Mouse (Mus musculus) A20 (cell line): ENCODE measurements around the gene Olfr33.
A peak's percentile ranks its signal among the peaks of the same experiment; 100 is the strongest.

Source experiments
- DNase-seq: peaks from one replicate; pipeline ENCODE4 v3.0.0-alpha.2; 2011; ENCODE audit warnings: low read depth, low spot score

Gene Olfr33

DNA sequence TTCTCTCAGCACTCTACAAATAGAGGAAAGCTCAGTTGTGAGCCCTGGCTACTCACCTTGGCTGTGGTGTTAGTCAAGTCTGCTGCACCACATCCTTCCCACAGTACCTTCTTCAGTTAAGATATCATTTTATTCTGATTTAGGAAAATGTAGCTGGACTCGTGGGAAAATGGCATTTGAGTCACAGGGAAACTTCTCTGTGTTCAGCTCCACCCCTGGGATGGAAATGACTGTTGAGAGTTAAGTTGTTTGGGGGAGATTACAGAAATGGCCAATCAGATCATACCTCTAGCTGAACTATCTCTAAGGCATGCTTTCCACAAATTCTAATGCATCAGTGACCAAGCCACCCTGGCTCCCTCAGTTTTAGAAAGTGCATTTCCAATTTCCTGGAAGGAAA is at the start of gene Olfr33:
TSS of gene Olfr33 (minus strand) at position 101 of the 400 bp plus-strand sequence.
- DNase-seq = no peak

DNA sequence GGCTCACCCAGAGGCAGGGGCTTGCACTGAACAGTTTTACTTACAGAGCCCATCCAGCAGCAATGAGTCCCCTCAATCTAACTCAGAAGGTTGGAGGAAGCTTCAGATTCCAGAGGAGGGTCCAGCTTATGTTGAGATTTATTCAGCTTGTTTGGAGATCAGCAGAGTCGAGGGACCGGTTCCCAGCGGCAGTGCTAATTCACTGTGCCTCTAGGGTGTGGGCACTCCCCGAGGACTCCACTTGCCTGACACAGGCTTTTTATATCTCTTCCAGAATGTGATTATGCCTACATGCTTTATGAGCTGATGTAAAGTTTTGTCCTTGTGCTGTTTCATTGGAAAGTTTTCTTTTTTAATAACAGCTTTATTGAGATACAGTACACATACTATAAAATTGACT is 40.4 kb upstream of the Olfr33 start, which contains the start of the genes Olfr560 and Olfr78:
TSS of gene Olfr560 (minus strand) at position 101 of the 400 bp plus-strand sequence.
TSS of gene Olfr78 (minus strand) at position 206 of the 400 bp plus-strand sequence.
- no peak for DNase-seq

DNA sequence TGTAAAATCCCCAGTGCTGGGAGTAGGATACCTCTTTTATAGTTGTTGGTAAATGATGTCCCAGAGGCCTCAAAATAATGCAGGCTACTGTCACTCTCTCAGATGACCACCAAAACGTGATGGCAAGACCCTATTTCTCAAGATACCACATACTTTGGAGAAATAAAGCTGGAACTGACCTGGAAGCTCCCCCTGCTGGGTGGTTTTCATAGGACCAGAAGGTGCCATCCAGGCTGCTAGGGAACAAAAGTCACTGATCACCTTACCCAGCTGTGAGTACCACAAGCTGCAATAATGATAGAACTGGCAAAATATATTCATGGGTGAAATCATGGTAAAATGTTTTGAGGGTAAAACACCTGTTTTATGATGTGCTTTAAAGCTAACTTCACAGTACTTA is 33.2 kb upstream of the Olfr33 start:
- peak; percentile 6 for DNase-seq

DNA sequence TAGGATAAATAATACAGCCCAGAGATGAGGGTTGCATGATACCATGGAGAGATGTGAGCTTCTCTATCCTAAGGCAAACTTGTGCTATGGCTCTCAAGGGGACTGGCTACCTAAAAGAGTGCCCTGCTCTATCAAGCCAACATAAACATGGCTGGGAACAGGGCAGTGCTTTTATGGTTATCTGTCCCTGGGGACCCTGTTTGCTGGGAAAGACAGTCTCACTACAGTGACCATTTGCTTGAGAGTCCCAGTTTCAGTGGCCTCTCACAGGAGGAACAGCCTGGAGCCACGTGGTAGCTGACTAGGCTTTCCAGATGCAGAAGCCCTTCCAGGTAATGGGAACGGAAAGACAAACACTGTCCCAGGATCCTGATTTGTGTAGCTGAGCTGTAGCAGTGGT is 18.8 kb upstream of the Olfr33 start:
- DNase-seq = no peak

DNA sequence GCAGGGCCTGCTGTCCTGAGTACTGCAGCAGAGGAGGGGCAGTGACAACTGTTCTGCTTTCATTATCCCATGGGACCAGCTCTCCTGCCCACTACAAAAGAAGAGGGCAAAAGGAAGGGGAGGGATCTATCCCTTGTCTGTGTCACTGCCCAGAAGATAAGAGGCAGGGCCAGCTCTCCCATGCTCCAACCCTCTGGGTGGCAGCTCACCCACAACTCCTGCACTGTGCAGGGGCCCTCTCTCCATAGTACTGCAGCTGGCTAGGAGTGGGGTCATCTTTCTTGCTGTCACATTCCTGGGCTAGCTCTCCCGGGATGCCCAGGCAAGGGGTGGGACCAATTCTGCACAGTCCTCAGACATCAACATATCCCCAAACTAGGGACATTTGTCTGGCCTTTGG is 14.9 kb upstream of the Olfr33 start:
- DNase-seq = no peak

DNA sequence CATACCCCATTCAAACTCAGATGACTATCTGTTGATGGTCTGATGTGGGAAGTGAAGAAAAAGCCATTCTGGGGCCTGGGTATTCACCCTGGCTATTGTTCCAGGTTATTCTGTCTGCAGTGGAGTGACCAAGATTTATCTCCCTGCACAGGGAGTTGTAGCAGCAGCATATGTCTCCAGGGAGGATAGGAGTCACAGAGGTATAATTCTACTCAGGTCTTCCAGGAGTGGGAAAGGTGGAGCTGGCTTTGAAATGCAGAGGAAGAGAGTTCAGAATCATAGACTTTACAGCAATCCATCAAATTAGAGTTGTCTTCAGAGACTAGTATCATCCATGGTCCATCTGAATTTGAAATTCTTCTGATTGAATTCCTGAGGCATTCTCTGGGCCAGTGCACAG is 8.5 kb upstream of the Olfr33 start, which contains the start of gene Olfr559:
TSS of gene Olfr559 (minus strand) at position 101 of the 400 bp plus-strand sequence.
- DNase-seq = no peak

DNA sequence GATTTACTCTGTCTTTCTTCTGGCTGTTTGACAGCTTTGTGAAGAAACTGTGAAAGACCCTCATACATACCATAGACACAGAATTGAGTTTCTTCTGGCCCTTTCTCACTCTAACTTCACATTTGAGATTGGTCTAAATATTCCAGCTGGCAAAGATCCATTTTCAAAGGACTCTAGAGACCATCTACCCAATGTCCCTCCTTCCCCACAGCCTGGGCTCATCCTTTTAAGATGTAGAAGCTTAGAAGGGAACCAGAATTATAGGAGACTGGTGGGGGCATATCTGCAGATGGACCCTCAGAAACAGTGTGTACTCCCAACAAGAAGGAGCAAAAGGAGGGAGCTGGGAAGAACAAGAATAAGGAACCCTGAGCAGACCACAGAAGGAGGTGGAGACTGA is 17.0 kb downstream of the Olfr33 start, which contains the start of gene Olfr558:
TSS of gene Olfr558 (plus strand) at position 301 of the 400 bp plus-strand sequence.
- DNase-seq = no peak

DNA sequence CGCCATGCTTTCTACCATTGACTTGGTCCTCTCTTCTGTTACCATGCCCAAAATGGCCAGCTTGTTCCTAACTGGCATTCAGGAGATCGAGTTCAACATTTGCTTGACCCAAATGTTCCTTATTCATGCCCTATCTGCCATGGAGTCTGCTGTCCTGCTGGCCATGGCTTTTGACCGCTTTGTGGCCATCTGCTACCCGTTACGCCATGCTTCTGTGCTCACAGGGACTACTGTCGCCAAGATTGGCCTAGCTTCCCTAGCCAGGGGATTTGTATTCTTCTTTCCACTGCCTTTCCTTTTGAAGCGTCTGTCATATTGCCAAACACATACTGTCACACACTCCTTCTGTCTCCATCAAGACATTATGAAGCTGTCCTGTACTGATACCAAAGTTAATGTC is 20.4 kb downstream of the Olfr33 start:
- DNase-seq = no peak

DNA sequence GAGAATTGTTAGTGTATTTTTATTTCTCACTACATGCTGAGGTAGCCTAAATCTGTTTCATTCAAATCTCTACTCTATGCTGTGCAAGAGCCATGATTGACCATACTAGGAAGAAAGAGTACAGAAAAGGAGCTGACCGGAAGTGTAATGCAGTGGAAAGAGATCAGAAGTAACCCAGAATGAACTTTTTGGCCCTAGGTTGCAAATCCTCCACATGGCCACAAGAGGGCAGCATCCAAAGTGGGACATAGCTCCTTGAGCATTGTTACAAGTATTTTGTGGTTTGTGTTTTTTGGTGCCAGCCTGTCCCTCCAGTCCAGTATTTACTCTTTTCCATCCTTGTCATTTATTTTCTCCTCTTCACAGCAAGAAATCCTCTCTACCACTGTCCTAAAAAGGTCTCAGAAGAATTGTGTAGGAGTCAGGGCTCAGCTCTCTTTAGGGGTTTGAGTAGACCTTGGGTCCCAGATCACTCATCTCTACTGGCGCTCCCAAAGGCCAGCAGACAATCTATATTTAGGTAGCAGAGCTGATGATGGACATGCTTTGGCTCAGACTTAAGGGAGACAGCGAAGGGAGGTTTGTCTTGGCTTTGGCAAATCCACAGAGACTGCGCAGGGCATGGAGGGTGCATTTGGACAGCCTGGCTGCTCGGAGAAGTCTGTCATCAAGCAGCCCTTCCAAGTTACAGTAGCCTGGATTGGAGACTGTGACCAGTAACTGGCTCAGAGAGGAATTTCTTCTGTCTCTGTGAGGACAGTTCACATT is 23.3 kb downstream of the Olfr33 start, which contains the start of gene Olfr557:
TSS of gene Olfr557 (plus strand) at position 553 of the 768 bp plus-strand sequence.
- peak; percentile 54 for DNase-seq

DNA sequence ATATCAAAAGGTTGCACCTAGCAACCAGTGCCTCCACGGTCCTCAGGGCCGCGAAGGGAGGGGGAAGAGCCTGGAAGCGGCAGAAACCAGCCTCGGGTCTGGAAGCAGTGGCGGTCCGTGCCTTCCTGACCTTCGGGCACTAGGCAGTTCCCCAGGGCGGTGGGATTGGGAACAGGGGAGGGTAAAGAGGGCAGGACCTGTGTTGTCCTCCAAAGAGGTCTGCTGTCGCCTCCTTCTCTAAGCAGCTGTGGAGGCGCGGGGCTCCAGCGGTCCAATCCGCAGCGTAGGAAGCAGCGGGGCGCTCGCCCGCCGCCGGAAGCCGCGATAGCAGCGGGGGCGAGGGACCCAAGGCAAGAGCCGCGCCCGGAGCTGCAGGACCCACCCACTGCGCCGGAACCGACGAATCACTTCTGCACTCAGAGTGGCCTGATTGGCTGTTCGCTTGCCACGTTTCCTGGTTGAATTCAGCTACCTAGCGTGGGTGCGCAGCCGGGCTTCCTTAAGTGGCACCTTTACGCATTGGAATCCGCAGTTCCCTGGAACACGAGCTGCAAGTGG is 31.8 kb downstream of the Olfr33 start, which contains the start of gene Trim68:
TSS of gene Trim68 (minus strand) at position 384 of the 558 bp plus-strand sequence.
- peak; percentile 94 for DNase-seq

DNA sequence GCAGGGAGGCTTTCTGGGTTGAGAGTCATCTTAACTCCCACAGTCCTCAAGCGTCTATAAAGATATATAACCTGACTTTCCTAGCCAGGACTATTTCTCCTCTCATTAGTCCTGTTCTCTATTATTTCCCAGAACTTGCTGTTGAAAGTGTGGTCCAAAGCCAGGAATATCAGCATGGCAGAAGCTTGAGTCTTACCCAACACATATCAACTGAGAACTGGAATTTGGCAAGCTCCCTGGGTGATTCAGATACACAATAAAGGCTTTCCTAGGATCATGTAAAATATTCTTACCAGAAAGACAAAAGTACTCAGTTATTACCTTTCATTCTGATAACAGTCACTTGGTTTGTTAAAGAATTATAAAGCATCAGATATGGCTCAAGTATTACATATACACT is 37.0 kb downstream of the Olfr33 start:
- no peak for DNase-seq

DNA sequence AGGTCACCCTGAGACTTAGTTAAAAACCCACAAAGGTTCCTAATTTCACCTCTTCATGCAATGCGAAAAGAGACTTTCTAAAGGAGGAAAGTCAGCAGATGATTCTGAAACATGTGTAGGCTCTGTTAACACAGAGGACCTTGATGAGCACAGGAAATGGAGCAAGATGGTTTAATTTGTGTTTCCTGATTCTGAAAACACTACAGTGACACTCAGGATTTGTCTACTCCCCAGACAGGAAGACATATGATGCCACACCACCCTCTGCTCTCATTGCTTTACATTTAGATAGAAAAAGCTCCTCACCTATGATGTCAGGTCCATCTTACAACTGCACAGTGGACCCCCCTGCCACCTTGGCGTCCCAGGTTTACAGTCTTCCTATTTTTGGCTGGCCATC is 42.6 kb downstream of the Olfr33 start:
- DNase-seq = no peak

DNA sequence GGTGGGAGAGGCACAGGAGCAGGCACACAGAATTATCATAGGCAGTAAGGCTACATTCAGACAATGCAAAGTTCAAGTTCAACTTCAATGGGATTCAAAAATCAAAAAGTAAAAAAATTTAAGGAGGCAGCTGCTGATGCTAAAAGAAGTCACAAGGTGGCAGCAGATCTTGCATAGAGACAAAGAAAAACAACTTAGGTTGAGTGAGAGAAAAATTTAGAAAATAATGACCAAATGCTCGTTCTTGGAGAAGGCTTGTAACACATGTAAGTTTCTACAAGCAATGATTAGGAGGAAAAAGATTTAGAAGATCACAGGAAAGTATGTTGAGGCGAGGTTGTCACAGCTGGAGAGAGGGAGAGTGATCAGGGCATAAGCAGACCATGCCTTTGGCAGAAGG is 53.5 kb downstream of the Olfr33 start:
- DNase-seq = peak; percentile 37

DNA sequence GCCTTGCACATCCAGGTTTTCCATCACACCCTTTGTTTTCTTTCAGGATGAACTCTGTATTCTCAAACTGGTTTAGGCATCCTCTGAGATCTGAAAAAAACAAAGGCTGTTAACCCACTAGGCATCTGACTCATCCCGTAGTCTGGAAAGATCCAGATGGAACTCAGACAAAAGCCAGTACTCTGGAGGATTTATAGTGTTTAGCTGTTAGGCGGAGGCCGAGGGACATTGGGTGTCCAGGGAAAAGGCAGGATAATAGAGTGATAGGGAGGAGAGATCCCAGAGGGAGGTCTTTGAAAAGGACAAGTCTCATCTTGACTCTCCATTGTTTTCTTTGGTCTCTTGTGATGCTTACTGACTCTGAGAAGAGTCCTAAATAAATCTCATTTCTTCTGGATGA is 54.3 kb downstream of the Olfr33 start, which contains the start of gene Olfr556:
TSS of gene Olfr556 (plus strand) at position 301 of the 400 bp plus-strand sequence.
- no peak for DNase-seq
